Mouse (Mus musculus): Measurements from ENCODE around the gene F12.

- TF ChIP-seq GATA1 (IDR thresholded peaks at IDR 0.05; ENCODE audit: low read length) (no peak), TAL1 (IDR thresholded peaks at IDR 0.05; ENCODE audit: low read length) (no peak)
These were observed 11.7 kb downstream of the F12 start, which contains the start of gene Pfn3 for GRCm38 (mm10) chr13:55414743-55415380.
